Mouse (Mus musculus) erythroblast, adult 5-6 weeks (primary cell): Measurements from ENCODE around the gene Npnt. TPM values are rescaled to one million over a fixed set of nuclear protein-coding genes. Genes with fewer than 3 reads are reported as not detected.

Source experiments
- total RNA-seq, 2 experiments: library from RNA; stranded (forward) in 1 of 2; stranded (reverse) in 1 of 2; fragments of 150-400 nt in 1 of 2; fragments of 200-764, 138-1000 nt in 1 of 2; gene quantifications; 2 replicates each; pipeline versions ENCODE4 v1.2.3 to v1.2.4; 2015 to 2017; ENCODE audit warnings: low replicate concordance in 2 of 2

Npnt gene
- total RNA-seq, 2 experiments from 2014 or later, result not detected

Other genes starting within 250 kb of the Npnt start
- 10.4 and 10.9 TPM in 2 replicates for gene Ints12, start 141.5 kb upstream of the Npnt start, total RNA-seq (2015; ENCODE audit: low replicate concordance)
- gene Ints12, start 141.5 kb upstream of the Npnt start, total RNA-seq (2017; ENCODE audit: low replicate concordance), result 11.6 and 18.1 TPM in 2 replicates
- 3.7 and 4.8 TPM in 2 replicates for gene Gstcd, start 141.7 kb upstream of the Npnt start, total RNA-seq (2015; ENCODE audit: low replicate concordance)
- 5.3 and 7.7 TPM in 2 replicates for gene Gstcd, start 141.7 kb upstream of the Npnt start, total RNA-seq (2017; ENCODE audit: low replicate concordance)